Mouse (Mus musculus): Measurements from ENCODE around the gene Tex36. TPM values are rescaled to one million over a fixed set of nuclear protein-coding genes. Genes with fewer than 3 reads are reported as not detected.
A peak's percentile ranks its signal among the peaks of the same experiment; 100 is the strongest.

Tex36 gene
- polyA plus RNA-seq (2012; rRNA removed): not detected in 2 replicates

GRCm38 (mm10) chr7:133602058-133602457 is at the start of gene Tex36:
Gene Tex36 (minus strand): TSS chr7:133602158.
- H3K36me3 ChIP-seq (ENCODE audit: control insufficient read depth, insufficient read depth, low read length): no peaks in the 10 kb centered on the region
- WGBS: 67% methylated on average over 2 of the region's 2 CpGs

GRCm38 (mm10) chr7:133645716-133646115 is 43.8 kb upstream of the Tex36 start:
- peaks cover 45% of the 10 kb centered on the region for H3K36me3 ChIP-seq (ENCODE audit: control insufficient read depth, insufficient read depth, low read length)
- DNase-seq (ENCODE audit: low read depth in 1 of 2, low spot score in 2 of 2): no peak
- H3K27me3 ChIP-seq (ENCODE audit: control insufficient read depth, insufficient read depth, low read length): no peaks in the 10 kb centered on the region
- no peak for TF ChIP-seq POLR2A (IDR thresholded peaks at IDR 0.05; ENCODE audit: low read depth, low read length)
- H3K27ac ChIP-seq (ENCODE audit: insufficient read depth, low read length): no peak overlapping the region
- WGBS: 83% methylated on average over 6 of the region's 6 CpGs
- H3K4me3 ChIP-seq (ENCODE audit: extremely low read depth, insufficient read depth, insufficient read length): no peak overlapping the region
- H3K4me1 ChIP-seq (ENCODE audit: control insufficient read depth, insufficient read depth, insufficient read length): no peaks in the 10 kb centered on the region

More at GRCm38 (mm10) chr7:133602058-133602457, at the start of gene Tex36:
- Histone ChIP-seq H3K4me1 (ENCODE audit: control insufficient read depth, insufficient read depth, insufficient read length) (no peaks in the 10 kb centered on the region), H3K4me3 (ENCODE audit: extremely low read depth, insufficient read depth, insufficient read length) (no peak within 1 kb of the TSS), H3K27ac (ENCODE audit: insufficient read depth, low read length) (no peak within 1 kb of the TSS), H3K27me3 (ENCODE audit: control insufficient read depth, insufficient read depth, low read length) (no peaks in the 10 kb centered on the region)
- TF ChIP-seq POLR2A (IDR thresholded peaks at IDR 0.05; ENCODE audit: low read depth, low read length): no peak
- no peak for TF ChIP-seq CTCF (IDR thresholded peaks at IDR 0.05; ENCODE audit: extremely low read depth, insufficient read depth, insufficient read length, insufficient replicate concordance)
- no peak for DNase-seq (ENCODE audit: low read depth in 1 of 2, low spot score in 2 of 2)

GRCm38 (mm10) chr7:133638821-133639220 is 36.9 kb upstream of the Tex36 start:
- no peak for TF ChIP-seq CTCF (IDR thresholded peaks at IDR 0.05; ENCODE audit: extremely low read depth, insufficient read depth, insufficient read length, insufficient replicate concordance)
- no peak for TF ChIP-seq POLR2A (IDR thresholded peaks at IDR 0.05; ENCODE audit: low read depth, low read length)
- no peak for DNase-seq (ENCODE audit: low read depth in 1 of 2, low spot score in 2 of 2)
- Histone ChIP-seq H3K27me3 (ENCODE audit: control insufficient read depth, insufficient read depth, low read length) (no peaks in the 10 kb centered on the region), H3K4me3 (ENCODE audit: extremely low read depth, insufficient read depth, insufficient read length) (no peak overlapping the region), H3K4me1 (ENCODE audit: control insufficient read depth, insufficient read depth, insufficient read length) (no peaks in the 10 kb centered on the region), H3K36me3 (ENCODE audit: control insufficient read depth, insufficient read depth, low read length) (peaks cover 15% of the 10 kb centered on the region), H3K27ac (ENCODE audit: insufficient read depth, low read length) (no peak overlapping the region)
- WGBS: 79% methylated on average over 13 of the region's 13 CpGs

GRCm38 (mm10) chr7:133638306-133638705 is 36.3 kb upstream of the Tex36 start:
- H3K4me1 ChIP-seq (ENCODE audit: control insufficient read depth, insufficient read depth, insufficient read length): no peaks in the 10 kb centered on the region
- H3K36me3 ChIP-seq (ENCODE audit: control insufficient read depth, insufficient read depth, low read length): peaks cover 14% of the 10 kb centered on the region
- no peaks in the 10 kb centered on the region for H3K27me3 ChIP-seq (ENCODE audit: control insufficient read depth, insufficient read depth, low read length)
- H3K27ac ChIP-seq (ENCODE audit: insufficient read depth, low read length): no peak overlapping the region
- peak; percentile 4 to 20 for DNase-seq (ENCODE audit: low read depth in 1 of 2, low spot score in 2 of 2)
- 5% methylated on average over 13 of the region's 13 CpGs for WGBS
- TF ChIP-seq POLR2A (IDR thresholded peaks at IDR 0.05; ENCODE audit: low read depth, low read length): no peak
- TF ChIP-seq CTCF (IDR thresholded peaks at IDR 0.05; ENCODE audit: extremely low read depth, insufficient read depth, insufficient read length, insufficient replicate concordance): no peak
- peak overlapping the region; percentile 94 for H3K4me3 ChIP-seq (ENCODE audit: extremely low read depth, insufficient read depth, insufficient read length)

- H3K4me1 ChIP-seq (ENCODE audit: control insufficient read depth, insufficient read depth, insufficient read length): no peaks in the 10 kb centered on the region
- DNase-seq (ENCODE audit: low read depth in 1 of 2, low spot score in 2 of 2): peak; percentile 97 to 98
- no peak for TF ChIP-seq CTCF (IDR thresholded peaks at IDR 0.05; ENCODE audit: extremely low read depth, insufficient read depth, insufficient read length, insufficient replicate concordance)
- peak; percentile 74 for TF ChIP-seq POLR2A (IDR thresholded peaks at IDR 0.05; ENCODE audit: low read depth, low read length)
- under 1% methylated on average over 81 of the region's 81 CpGs for WGBS
- H3K4me3 ChIP-seq (ENCODE audit: extremely low read depth, insufficient read depth, insufficient read length): peak within 1 kb of the TSS; percentile 94
- H3K27me3 ChIP-seq (ENCODE audit: control insufficient read depth, insufficient read depth, low read length): no peaks in the 10 kb centered on the region
- peak within 1 kb of the TSS; percentile 82 for H3K27ac ChIP-seq (ENCODE audit: insufficient read depth, low read length)
- peaks cover 12% of the 10 kb centered on the region for H3K36me3 ChIP-seq (ENCODE audit: control insufficient read depth, insufficient read depth, low read length)
These were observed 35.7 kb upstream of the Tex36 start, which contains the start of gene Edrf1 for GRCm38 (mm10) chr7:133637361-133638305. Gene Edrf1 (plus strand): TSS chr7:133637543.

GRCm38 (mm10) chr7:133636738-133637352 is 34.9 kb upstream of the Tex36 start:
- no peak for TF ChIP-seq POLR2A (IDR thresholded peaks at IDR 0.05; ENCODE audit: low read depth, low read length)
- peak; percentile 54; the same call in 1 of the 2 replicates for TF ChIP-seq CTCF (IDR thresholded peaks at IDR 0.05; ENCODE audit: extremely low read depth, insufficient read depth, insufficient read length, insufficient replicate concordance)
- Histone ChIP-seq H3K27ac (ENCODE audit: insufficient read depth, low read length) (peak overlapping the region; percentile 82), H3K4me1 (ENCODE audit: control insufficient read depth, insufficient read depth, insufficient read length) (no peaks in the 10 kb centered on the region), H3K27me3 (ENCODE audit: control insufficient read depth, insufficient read depth, low read length) (no peaks in the 10 kb centered on the region), H3K4me3 (ENCODE audit: extremely low read depth, insufficient read depth, insufficient read length) (peak overlapping the region; percentile 94), H3K36me3 (ENCODE audit: control insufficient read depth, insufficient read depth, low read length) (peaks cover 6% of the 10 kb centered on the region)
- DNase-seq (ENCODE audit: low read depth in 1 of 2, low spot score in 2 of 2): peak; percentile 77 to 84
- 2% methylated on average over 21 of the region's 21 CpGs for WGBS

Measured in spleen, adult 2 months (tissue).